Mouse (Mus musculus): ENCODE results near the gene Nat8. TPM values are rescaled to one million over a fixed set of nuclear protein-coding genes. Genes with fewer than 3 reads are reported as not detected.
"Not testable (repeated sequence)": the region's sequence is repeated elsewhere in the genome, so short reads cannot be mapped to it uniquely, and the experiment has no call there.

Nat8 gene
- polyA plus RNA-seq, 2 experiments: 0.10 TPM; not detected in 1

- Histone ChIP-seq H3K9ac (ENCODE audit: low read depth, low read length, severe bottlenecking) (no peak overlapping the region), H3K4me2 (replicated peaks; ENCODE audit: low read depth, low read length, severe bottlenecking) (no peak overlapping the region), H3K4me1 (ENCODE audit: control insufficient read depth, insufficient read depth, low read length) (no peaks in the 10 kb centered on the region), H3K27me3 (ENCODE audit: control insufficient read depth, insufficient read depth, low read length) (no peaks in the 10 kb centered on the region), H3K4me3 (replicated peaks; ENCODE audit: low read length) (no peak overlapping the region), H3K36me3 (ENCODE audit: control insufficient read depth, insufficient read depth, low read length) (no peaks in the 10 kb centered on the region), H3K27ac (replicated peaks; ENCODE audit: low read depth, low read length) (no peak overlapping the region), H3K9me3 (ENCODE audit: control insufficient read depth, low read length) (no peaks in the 10 kb centered on the region)
- DNase-seq (ENCODE audit: low spot score): no peak
- WGBS: 70% methylated on average over 4 of the region's 4 CpGs
- ATAC-seq (ENCODE audit: low FRiP score, low read depth): no peak
- TF ChIP-seq POLR2A (IDR thresholded peaks at IDR 0.05; ENCODE audit: borderline replicate concordance, extremely low read depth, insufficient read depth, insufficient read length): no peak
Measured at GRCm38 (mm10) chr6:85839982-85840381, 8.1 kb upstream of the Nat8 start.

- no peak for DNase-seq (ENCODE audit: low spot score)
Measured at GRCm38 (mm10) chr6:85838674-85839073, 6.8 kb upstream of the Nat8 start.

GRCm38 (mm10) chr6:85837307-85837706, 5.4 kb upstream of the Nat8 start:
- DNase-seq (ENCODE audit: low spot score): peak; percentile 18
- not testable (repeated sequence) for H3K9ac ChIP-seq (ENCODE audit: low read depth, low read length, severe bottlenecking); H3K9me3 ChIP-seq (ENCODE audit: control insufficient read depth, low read length); H3K27me3 ChIP-seq (ENCODE audit: control insufficient read depth, insufficient read depth, low read length); H3K36me3 ChIP-seq (ENCODE audit: control insufficient read depth, insufficient read depth, low read length); H3K4me3 ChIP-seq (replicated peaks; ENCODE audit: low read length); ATAC-seq (ENCODE audit: low FRiP score, low read depth); H3K4me1 ChIP-seq (ENCODE audit: control insufficient read depth, insufficient read depth, low read length); H3K27ac ChIP-seq (replicated peaks; ENCODE audit: low read depth, low read length)
- WGBS: 28% methylated on average over 12 of the region's 12 CpGs
- H3K4me2 ChIP-seq (replicated peaks; ENCODE audit: low read depth, low read length, severe bottlenecking): peak overlapping the region; percentile 29; the same call in 1 of the 2 replicates

More at GRCm38 (mm10) chr6:85838674-85839073, 6.8 kb upstream of the Nat8 start:
- H3K27me3 ChIP-seq (ENCODE audit: control insufficient read depth, insufficient read depth, low read length): no peaks in the 10 kb centered on the region
- H3K27ac ChIP-seq (replicated peaks; ENCODE audit: low read depth, low read length): no peak overlapping the region
- no peak overlapping the region for H3K4me3 ChIP-seq (replicated peaks; ENCODE audit: low read length)
- H3K9ac ChIP-seq (ENCODE audit: low read depth, low read length, severe bottlenecking): no peak overlapping the region
- H3K4me2 ChIP-seq (replicated peaks; ENCODE audit: low read depth, low read length, severe bottlenecking): no peak overlapping the region
- WGBS: 82% methylated on average over 8 of the region's 8 CpGs
- TF ChIP-seq POLR2A (IDR thresholded peaks at IDR 0.05; ENCODE audit: borderline replicate concordance, extremely low read depth, insufficient read depth, insufficient read length): no peak
- H3K4me1 ChIP-seq (ENCODE audit: control insufficient read depth, insufficient read depth, low read length): no peaks in the 10 kb centered on the region
- ATAC-seq (ENCODE audit: low FRiP score, low read depth): no peak
- no peaks in the 10 kb centered on the region for H3K36me3 ChIP-seq (ENCODE audit: control insufficient read depth, insufficient read depth, low read length)
- no peaks in the 10 kb centered on the region for H3K9me3 ChIP-seq (ENCODE audit: control insufficient read depth, low read length)

GRCm38 (mm10) chr6:85836827-85837226, 4.9 kb upstream of the Nat8 start:
- not testable (repeated sequence) for H3K9me3 ChIP-seq (ENCODE audit: control insufficient read depth, low read length); H3K4me3 ChIP-seq (replicated peaks; ENCODE audit: low read length); ATAC-seq (ENCODE audit: low FRiP score, low read depth); H3K36me3 ChIP-seq (ENCODE audit: control insufficient read depth, insufficient read depth, low read length); H3K9ac ChIP-seq (ENCODE audit: low read depth, low read length, severe bottlenecking); H3K27me3 ChIP-seq (ENCODE audit: control insufficient read depth, insufficient read depth, low read length); H3K27ac ChIP-seq (replicated peaks; ENCODE audit: low read depth, low read length); H3K4me2 ChIP-seq (replicated peaks; ENCODE audit: low read depth, low read length, severe bottlenecking); H3K4me1 ChIP-seq (ENCODE audit: control insufficient read depth, insufficient read depth, low read length)
- peak; percentile 9 for DNase-seq (ENCODE audit: low spot score)
- 20% methylated on average over 8 of the region's 9 CpGs for WGBS

GRCm38 (mm10) chr6:85836098-85836497, 4.2 kb upstream of the Nat8 start:
- not testable (repeated sequence) for H3K4me1 ChIP-seq (ENCODE audit: control insufficient read depth, insufficient read depth, low read length); ATAC-seq (ENCODE audit: low FRiP score, low read depth); DNase-seq (ENCODE audit: low spot score); H3K4me2 ChIP-seq (replicated peaks; ENCODE audit: low read depth, low read length, severe bottlenecking); H3K27ac ChIP-seq (replicated peaks; ENCODE audit: low read depth, low read length); H3K36me3 ChIP-seq (ENCODE audit: control insufficient read depth, insufficient read depth, low read length); H3K9me3 ChIP-seq (ENCODE audit: control insufficient read depth, low read length); H3K9ac ChIP-seq (ENCODE audit: low read depth, low read length, severe bottlenecking); H3K4me3 ChIP-seq (replicated peaks; ENCODE audit: low read length); H3K27me3 ChIP-seq (ENCODE audit: control insufficient read depth, insufficient read depth, low read length)
- 72% methylated on average over 5 of the region's 5 CpGs for WGBS

- H3K27me3 ChIP-seq (ENCODE audit: control insufficient read depth, insufficient read depth, low read length); H3K9me3 ChIP-seq (ENCODE audit: control insufficient read depth, low read length); ATAC-seq (ENCODE audit: low FRiP score, low read depth); DNase-seq (ENCODE audit: low spot score); H3K4me2 ChIP-seq (replicated peaks; ENCODE audit: low read depth, low read length, severe bottlenecking); H3K4me1 ChIP-seq (ENCODE audit: control insufficient read depth, insufficient read depth, low read length); H3K4me3 ChIP-seq (replicated peaks; ENCODE audit: low read length); H3K27ac ChIP-seq (replicated peaks; ENCODE audit: low read depth, low read length); H3K9ac ChIP-seq (ENCODE audit: low read depth, low read length, severe bottlenecking); H3K36me3 ChIP-seq (ENCODE audit: control insufficient read depth, insufficient read depth, low read length): not testable (repeated sequence)
- WGBS: 44% methylated on average over 1 of the region's 2 CpGs
Measured at GRCm38 (mm10) chr6:85835104-85835503, 3.2 kb upstream of the Nat8 start.

GRCm38 (mm10) chr6:85834504-85835100, 2.7 kb upstream of the Nat8 start:
- ATAC-seq (ENCODE audit: low FRiP score, low read depth): not testable (repeated sequence)

More at GRCm38 (mm10) chr6:85834504-85835100, 2.7 kb upstream of the Nat8 start:
- not testable (repeated sequence) for H3K4me2 ChIP-seq (replicated peaks; ENCODE audit: low read depth, low read length, severe bottlenecking); H3K9me3 ChIP-seq (ENCODE audit: control insufficient read depth, low read length); H3K4me3 ChIP-seq (replicated peaks; ENCODE audit: low read length); H3K27me3 ChIP-seq (ENCODE audit: control insufficient read depth, insufficient read depth, low read length); H3K4me1 ChIP-seq (ENCODE audit: control insufficient read depth, insufficient read depth, low read length); H3K9ac ChIP-seq (ENCODE audit: low read depth, low read length, severe bottlenecking); H3K36me3 ChIP-seq (ENCODE audit: control insufficient read depth, insufficient read depth, low read length); DNase-seq (ENCODE audit: low spot score); H3K27ac ChIP-seq (replicated peaks; ENCODE audit: low read depth, low read length)
